Mouse (Mus musculus): Measurements from ENCODE around the gene Fbxw11. TPM values are rescaled to one million over a fixed set of nuclear protein-coding genes. Genes with fewer than 3 reads are reported as not detected.
A peak's percentile ranks its signal among the peaks of the same experiment; 100 is the strongest.
"Not testable (repeated sequence)": the region's sequence is repeated elsewhere in the genome, so short reads cannot be mapped to it uniquely, and the experiment has no call there.

Gene Fbxw11
- polyA plus RNA-seq, 1 experiment from 2014 or later, result 95.2 TPM

- Histone ChIP-seq H3K4me3 (ENCODE audit: low read length) (no peak overlapping the region), H3K27ac (ENCODE audit: low read length) (no peak overlapping the region), H3K36me3 (ENCODE audit: insufficient read depth, low read length) (no peaks in the 10 kb centered on the region), H3K4me1 (ENCODE audit: insufficient read depth, low read length) (peaks cover 3% of the 10 kb centered on the region; the same call in 1 of the 2 replicates), H3K4me2 (replicated peaks; ENCODE audit: low read depth, low read length) (no peak overlapping the region), H3K9me3 (ENCODE audit: low read length) (no peaks in the 10 kb centered on the region), H3K27me3 (ENCODE audit: insufficient read depth, low read length) (no peaks in the 10 kb centered on the region), H3K9ac (replicated peaks; ENCODE audit: low read length) (no peak overlapping the region)
- no peak for ATAC-seq (ENCODE audit: low FRiP score, low TSS enrichment)
- whole genome bisulfite sequencing, result 84% methylated on average over 6 of the region's 6 CpGs
These were observed 31.9 kb upstream of the Fbxw11 start for GRCm38 (mm10) chr11:32610616-32611015.

GRCm38 (mm10) chr11:32612304-32612703, 30.2 kb upstream of the Fbxw11 start:
- no peaks in the 10 kb centered on the region for H3K27me3 ChIP-seq (ENCODE audit: insufficient read depth, low read length)
- H3K9me3 ChIP-seq (ENCODE audit: low read length), result no peaks in the 10 kb centered on the region
- ATAC-seq (ENCODE audit: low FRiP score, low TSS enrichment), result no peak
- H3K4me2 ChIP-seq (replicated peaks; ENCODE audit: low read depth, low read length), result no peak overlapping the region
- H3K4me3 ChIP-seq (ENCODE audit: low read length), result no peak overlapping the region
- no peak overlapping the region for H3K27ac ChIP-seq (ENCODE audit: low read length)
- no peaks in the 10 kb centered on the region for H3K36me3 ChIP-seq (ENCODE audit: insufficient read depth, low read length)
- peaks cover 5% of the 10 kb centered on the region; the same call in 1 of the 2 replicates for H3K4me1 ChIP-seq (ENCODE audit: insufficient read depth, low read length)
- 81% methylated on average over 6 of the region's 6 CpGs for WGBS
- H3K9ac ChIP-seq (replicated peaks; ENCODE audit: low read length), result no peak overlapping the region

DNA sequence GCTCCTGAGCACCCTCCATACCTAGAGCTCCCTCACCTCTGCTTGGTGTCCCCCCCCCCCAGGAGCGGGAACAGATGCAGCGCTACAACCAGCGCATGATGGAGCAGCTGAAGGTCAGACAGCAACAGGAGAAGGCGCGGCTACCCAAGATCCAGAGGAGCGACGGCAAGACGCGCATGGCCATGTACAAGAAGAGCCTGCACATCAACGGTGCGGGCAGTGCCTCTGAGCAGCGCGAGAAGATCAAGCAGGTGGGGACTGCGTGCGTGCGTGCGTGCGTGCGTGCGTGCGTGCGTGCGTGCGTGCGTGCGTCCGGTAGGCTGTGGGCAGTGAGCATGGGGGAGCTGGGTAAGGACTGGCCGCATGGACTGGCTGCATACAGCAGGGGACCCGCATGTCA, 28.1 kb upstream of the Fbxw11 start:
- H3K4me1 ChIP-seq (ENCODE audit: insufficient read depth, low read length), result peaks cover 11% of the 10 kb centered on the region
- no peak overlapping the region for H3K4me2 ChIP-seq (replicated peaks; ENCODE audit: low read depth, low read length)
- H3K9me3 ChIP-seq (ENCODE audit: low read length), result no peaks in the 10 kb centered on the region
- H3K27ac ChIP-seq (ENCODE audit: low read length), result no peak overlapping the region
- H3K27me3 ChIP-seq (ENCODE audit: insufficient read depth, low read length), result no peaks in the 10 kb centered on the region
- WGBS, result 91% methylated on average over 25 of the region's 29 CpGs
- H3K4me3 ChIP-seq (ENCODE audit: low read length), result no peak overlapping the region
- H3K9ac ChIP-seq (replicated peaks; ENCODE audit: low read length), result no peak overlapping the region
- H3K36me3 ChIP-seq (ENCODE audit: insufficient read depth, low read length), result no peaks in the 10 kb centered on the region
- ATAC-seq (ENCODE audit: low FRiP score, low TSS enrichment), result no peak

DNA sequence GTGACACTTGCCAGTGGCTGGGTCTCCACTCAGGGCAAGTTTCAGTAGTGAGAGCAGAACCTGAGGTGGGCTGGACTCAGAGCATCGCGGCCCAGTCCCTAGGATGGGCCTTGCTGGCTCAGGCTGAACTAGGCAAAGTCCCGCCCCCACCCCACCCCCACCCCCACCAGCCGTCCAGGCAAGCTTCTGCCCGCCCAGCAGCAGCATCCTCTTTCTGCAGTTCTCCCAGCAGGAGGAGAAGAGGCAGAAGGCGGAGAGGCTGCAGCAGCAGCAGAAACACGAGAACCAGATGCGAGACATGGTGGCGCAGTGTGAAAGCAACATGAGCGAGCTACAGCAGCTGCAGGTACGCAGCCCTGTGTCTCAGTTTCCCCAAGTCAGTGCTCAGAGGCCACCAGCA, 27.0 kb upstream of the Fbxw11 start:
- Histone ChIP-seq H3K27me3 (ENCODE audit: insufficient read depth, low read length) (no peaks in the 10 kb centered on the region), H3K27ac (ENCODE audit: low read length) (no peak overlapping the region), H3K9me3 (ENCODE audit: low read length) (no peaks in the 10 kb centered on the region), H3K4me1 (ENCODE audit: insufficient read depth, low read length) (peaks cover 15% of the 10 kb centered on the region), H3K36me3 (ENCODE audit: insufficient read depth, low read length) (no peaks in the 10 kb centered on the region), H3K4me3 (ENCODE audit: low read length) (no peak overlapping the region), H3K9ac (replicated peaks; ENCODE audit: low read length) (no peak overlapping the region), H3K4me2 (replicated peaks; ENCODE audit: low read depth, low read length) (no peak overlapping the region)
- ATAC-seq (ENCODE audit: low FRiP score, low TSS enrichment), result no peak
- 34% methylated on average over 11 of the region's 11 CpGs for WGBS

DNA sequence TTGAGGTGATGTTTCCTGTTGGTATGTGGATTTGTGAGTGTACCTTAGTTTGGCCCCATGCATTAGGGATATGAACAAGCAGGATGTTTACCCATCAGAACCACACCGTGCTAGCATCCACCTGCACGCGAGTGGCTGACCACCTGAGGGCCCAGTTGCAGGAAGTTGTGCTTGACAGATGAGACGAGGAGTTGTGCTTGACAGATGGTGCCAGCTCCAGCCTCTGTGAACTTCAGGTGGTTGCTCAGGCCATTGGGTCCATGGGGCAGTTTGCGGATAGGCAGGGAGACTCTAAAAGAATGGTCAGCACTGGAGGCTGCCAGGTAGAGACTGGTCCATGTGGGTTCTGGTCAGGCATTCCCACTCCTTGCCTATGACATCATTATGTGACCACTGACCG, 26.4 kb upstream of the Fbxw11 start:
- ATAC-seq (ENCODE audit: low FRiP score, low TSS enrichment), result no peak
- no peaks in the 10 kb centered on the region for H3K36me3 ChIP-seq (ENCODE audit: insufficient read depth, low read length)
- no peaks in the 10 kb centered on the region for H3K9me3 ChIP-seq (ENCODE audit: low read length)
- no peak overlapping the region for H3K4me3 ChIP-seq (ENCODE audit: low read length)
- peaks cover 15% of the 10 kb centered on the region for H3K4me1 ChIP-seq (ENCODE audit: insufficient read depth, low read length)
- H3K4me2 ChIP-seq (replicated peaks; ENCODE audit: low read depth, low read length), result no peak overlapping the region
- H3K27ac ChIP-seq (ENCODE audit: low read length), result no peak overlapping the region
- no peaks in the 10 kb centered on the region for H3K27me3 ChIP-seq (ENCODE audit: insufficient read depth, low read length)
- WGBS, result 76% methylated on average over 6 of the region's 6 CpGs
- no peak overlapping the region for H3K9ac ChIP-seq (replicated peaks; ENCODE audit: low read length)

- no peak overlapping the region for H3K27ac ChIP-seq (ENCODE audit: low read length)
- 82% methylated on average over 1 of the region's 1 CpGs for WGBS
- no peak for ATAC-seq (ENCODE audit: low FRiP score, low TSS enrichment)
These were observed 24.5 kb upstream of the Fbxw11 start for GRCm38 (mm10) chr11:32618036-32618435.

GRCm38 (mm10) chr11:32618641-32619040, 23.9 kb upstream of the Fbxw11 start:
- ATAC-seq (ENCODE audit: low FRiP score, low TSS enrichment); H3K36me3 ChIP-seq (ENCODE audit: insufficient read depth, low read length); H3K27me3 ChIP-seq (ENCODE audit: insufficient read depth, low read length); H3K4me3 ChIP-seq (ENCODE audit: low read length); H3K9ac ChIP-seq (replicated peaks; ENCODE audit: low read length); H3K9me3 ChIP-seq (ENCODE audit: low read length); H3K27ac ChIP-seq (ENCODE audit: low read length); H3K4me2 ChIP-seq (replicated peaks; ENCODE audit: low read depth, low read length): not testable (repeated sequence)
- 88% methylated on average over 5 of the region's 5 CpGs for WGBS
- peaks cover 15% of the 10 kb centered on the region for H3K4me1 ChIP-seq (ENCODE audit: insufficient read depth, low read length)

More at GRCm38 (mm10) chr11:32618036-32618435, 24.5 kb upstream of the Fbxw11 start:
- Histone ChIP-seq H3K36me3 (ENCODE audit: insufficient read depth, low read length) (no peaks in the 10 kb centered on the region), H3K27me3 (ENCODE audit: insufficient read depth, low read length) (no peaks in the 10 kb centered on the region), H3K9me3 (ENCODE audit: low read length) (no peaks in the 10 kb centered on the region), H3K9ac (replicated peaks; ENCODE audit: low read length) (no peak overlapping the region), H3K4me1 (ENCODE audit: insufficient read depth, low read length) (peaks cover 15% of the 10 kb centered on the region), H3K4me3 (ENCODE audit: low read length) (no peak overlapping the region), H3K4me2 (replicated peaks; ENCODE audit: low read depth, low read length) (no peak overlapping the region)

DNA sequence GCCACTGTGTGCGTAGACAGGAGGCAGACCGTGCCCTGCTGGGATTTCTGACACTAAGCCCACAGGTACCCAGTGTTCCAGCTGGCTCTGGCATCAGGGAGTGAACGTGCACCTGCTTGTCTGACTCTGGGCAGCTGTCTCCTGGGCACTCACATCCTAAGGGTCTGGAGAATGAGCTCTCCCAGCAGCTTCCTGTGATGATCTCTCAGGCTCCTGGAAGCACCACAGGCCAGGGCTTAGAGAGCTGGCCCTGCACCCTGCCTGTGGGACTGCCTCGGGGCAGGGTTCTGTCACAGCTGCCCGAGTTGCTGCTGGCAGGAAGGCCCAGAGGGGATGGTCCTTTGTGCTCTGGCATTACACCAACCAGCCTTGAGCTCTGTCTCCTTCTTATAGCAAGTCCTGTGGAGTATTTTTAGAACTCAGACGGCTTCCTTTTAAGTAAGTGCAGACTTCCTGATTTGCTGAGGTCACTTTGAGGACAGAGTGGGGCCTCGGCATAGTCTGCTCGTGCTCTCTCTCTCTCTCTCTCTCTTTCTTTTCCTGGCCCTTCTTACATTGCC, 23.2 kb upstream of the Fbxw11 start:
- Histone ChIP-seq H3K27ac (ENCODE audit: low read length) (peak overlapping the region; percentile 85), H3K9ac (replicated peaks; ENCODE audit: low read length) (no peak overlapping the region), H3K27me3 (ENCODE audit: insufficient read depth, low read length) (no peaks in the 10 kb centered on the region), H3K9me3 (ENCODE audit: low read length) (no peaks in the 10 kb centered on the region), H3K36me3 (ENCODE audit: insufficient read depth, low read length) (no peaks in the 10 kb centered on the region), H3K4me1 (ENCODE audit: insufficient read depth, low read length) (peaks cover 15% of the 10 kb centered on the region), H3K4me3 (ENCODE audit: low read length) (no peak overlapping the region), H3K4me2 (replicated peaks; ENCODE audit: low read depth, low read length) (no peak overlapping the region)
- 43% methylated on average over 8 of the region's 8 CpGs for WGBS
- ATAC-seq (ENCODE audit: low FRiP score, low TSS enrichment), result peak; percentile 64

- peak overlapping the region; percentile 85; the same call in 1 of the 2 replicates for H3K27ac ChIP-seq (ENCODE audit: low read length)
- 82% methylated on average over 6 of the region's 6 CpGs for WGBS
These were observed 22.6 kb upstream of the Fbxw11 start for GRCm38 (mm10) chr11:32619866-32620456.

DNA sequence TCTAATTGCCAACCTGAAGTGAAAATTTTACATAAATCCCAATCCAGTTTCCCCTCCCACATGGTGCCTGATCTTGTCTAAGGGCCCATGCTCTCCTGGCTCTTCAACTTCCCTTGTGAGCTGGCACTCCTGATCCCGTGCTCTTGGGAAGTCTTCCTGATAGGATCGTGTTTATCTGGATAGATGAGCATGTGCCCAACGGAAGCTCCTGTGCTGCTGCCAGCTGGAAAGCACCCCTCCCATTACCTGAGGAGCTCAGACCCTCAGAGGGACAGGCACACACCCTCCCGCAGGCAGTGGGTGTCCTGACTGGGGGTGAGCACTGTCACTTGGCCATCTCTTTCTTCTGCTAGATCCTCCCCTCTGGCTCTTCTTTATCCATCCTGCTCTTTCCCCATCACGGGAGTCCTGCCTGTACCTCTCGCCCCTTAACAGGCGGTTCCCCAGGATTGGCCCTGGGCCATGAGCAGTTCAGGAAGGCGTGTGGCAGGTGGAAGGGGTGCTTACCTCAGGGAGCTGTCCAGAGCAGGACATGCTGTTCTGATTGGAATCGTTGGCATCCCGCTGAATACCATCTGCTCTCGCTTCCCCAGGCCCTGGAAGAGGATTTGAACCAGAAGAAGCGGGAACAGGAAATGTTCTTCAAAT, 20.6 kb upstream of the Fbxw11 start:
- Histone ChIP-seq H3K4me2 (replicated peaks; ENCODE audit: low read depth, low read length) (no peak overlapping the region), H3K27me3 (ENCODE audit: insufficient read depth, low read length) (no peaks in the 10 kb centered on the region), H3K36me3 (ENCODE audit: insufficient read depth, low read length) (no peaks in the 10 kb centered on the region), H3K27ac (ENCODE audit: low read length) (no peak overlapping the region), H3K4me1 (ENCODE audit: insufficient read depth, low read length) (peaks cover 9% of the 10 kb centered on the region), H3K9me3 (ENCODE audit: low read length) (no peaks in the 10 kb centered on the region), H3K4me3 (ENCODE audit: low read length) (no peak overlapping the region), H3K9ac (replicated peaks; ENCODE audit: low read length) (no peak overlapping the region)
- no peak for ATAC-seq (ENCODE audit: low FRiP score, low TSS enrichment)
- WGBS, result 81% methylated on average over 12 of the region's 12 CpGs

More at GRCm38 (mm10) chr11:32619866-32620456, 22.6 kb upstream of the Fbxw11 start:
- Histone ChIP-seq H3K4me2 (replicated peaks; ENCODE audit: low read depth, low read length) (no peak overlapping the region), H3K4me1 (ENCODE audit: insufficient read depth, low read length) (peaks cover 15% of the 10 kb centered on the region), H3K9me3 (ENCODE audit: low read length) (no peaks in the 10 kb centered on the region), H3K9ac (replicated peaks; ENCODE audit: low read length) (no peak overlapping the region), H3K36me3 (ENCODE audit: insufficient read depth, low read length) (no peaks in the 10 kb centered on the region), H3K27me3 (ENCODE audit: insufficient read depth, low read length) (no peaks in the 10 kb centered on the region), H3K4me3 (ENCODE audit: low read length) (no peak overlapping the region)
- no peak; the same call in 1 of the 2 replicates for ATAC-seq (ENCODE audit: low FRiP score, low TSS enrichment)

All from kidney, embryonic 16.5 days (tissue).